Mouse (Mus musculus) testis, adult 2 months (tissue): ENCODE data around the gene Sirt7. TPM values are rescaled to one million over a fixed set of nuclear protein-coding genes. Genes with fewer than 3 reads are reported as not detected.

ENCODE experiments used
- H3K27ac ChIP-seq: fragments of 200-500 bp; 2 replicates; pipeline ENCODE4 v1.5.1; 2012; ENCODE audit warnings: low read depth, low read length; ENCODE audit not compliant: control insufficient read depth, insufficient read depth
- H3K27me3 ChIP-seq: fragments of 200-500 bp; 2 replicates; pipeline ENCODE4 v1.6.1; 2012; ENCODE audit warnings: mild to moderate bottlenecking, low read length, moderate library complexity; ENCODE audit not compliant: control insufficient read depth, insufficient read depth
- H3K36me3 ChIP-seq: fragments of 200-500 bp; 2 replicates; pipeline ENCODE4 v1.6.1; 2012; ENCODE audit warnings: mild to moderate bottlenecking, low read length; ENCODE audit not compliant: control insufficient read depth, insufficient read depth
- H3K4me1 ChIP-seq: fragments of 200-500 bp; 2 replicates; pipeline ENCODE4 v1.6.1; 2012; ENCODE audit warnings: low read length; ENCODE audit not compliant: control insufficient read depth, insufficient read depth
- H3K4me3 ChIP-seq: fragments of 200-500 bp; 2 replicates; pipeline ENCODE4 v1.5.1; 2012; ENCODE audit warnings: low read depth, mild to moderate bottlenecking, low read length, moderate library complexity, mixed read lengths; ENCODE audit not compliant: control insufficient read depth
- CTCF ChIP-seq: fragments of 200-500 bp; IDR thresholded peaks from 2 replicates; pipeline ENCODE4 v1.5.1; 2012; ENCODE audit warnings: low read depth, mild to moderate bottlenecking, inconsistent platforms, low read length, moderate library complexity; ENCODE audit not compliant: control insufficient read depth, insufficient read depth, insufficient replicate concordance
- POLR2A ChIP-seq: fragments of 200-500 bp; IDR thresholded peaks from 2 replicates; pipeline ENCODE4 v1.6.1; 2012; ENCODE audit warnings: low read depth, mild to moderate bottlenecking, inconsistent platforms, low read length, moderate library complexity; ENCODE audit not compliant: control insufficient read depth
- polyA plus RNA-seq: library from polyadenylated mRNA; depleted of rRNA; stranded (reverse); fragments of >200 nt; gene quantifications from 2 replicates; pipeline ENCODE4 v1.2.3, GENCODE M21; 2012

The Sirt7 gene
- polyA plus RNA-seq, 1 experiment = 23.9 TPM

DNA sequence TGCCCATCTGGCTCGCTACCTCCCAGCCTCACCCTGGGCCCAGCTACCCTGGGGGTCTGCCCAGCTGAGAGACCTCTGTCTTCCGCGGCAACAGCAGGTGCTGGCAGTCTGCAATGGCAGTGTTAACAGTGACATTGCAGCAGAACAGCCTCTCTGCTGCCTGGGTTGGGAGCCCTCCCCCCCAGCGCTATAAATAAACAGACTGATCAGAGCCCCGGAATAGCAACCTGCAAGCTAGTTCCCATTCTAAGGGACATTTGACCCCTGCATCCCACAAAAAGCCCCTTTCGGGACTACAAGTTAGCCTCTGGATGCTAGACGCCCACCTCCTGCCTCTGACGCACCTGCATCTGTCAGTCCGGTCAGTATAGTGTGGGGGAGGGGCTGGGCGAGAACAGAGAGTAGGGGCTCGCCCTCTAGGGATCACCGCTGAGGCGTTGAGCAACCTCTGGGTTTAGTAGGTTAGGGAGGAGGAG lies 23.0 kb upstream of the Sirt7 start, which contains the start of gene Myadml2:
TSS of gene Myadml2 (minus strand) at position 158 of the 476 bp plus-strand sequence.
- Histone ChIP-seq H3K36me3 (no peaks in the 10 kb centered on the region), H3K4me1 (peaks cover 14% of the 10 kb centered on the region), H3K4me3 (peak within 1 kb of the TSS; percentile 46), H3K27me3 (0 out of 2 replicates have a peak, but pooled peaks cover 2% of the 10 kb centered on the region), H3K27ac (no peak within 1 kb of the TSS)
- TF ChIP-seq CTCF (no peak), POLR2A (no peak)

DNA sequence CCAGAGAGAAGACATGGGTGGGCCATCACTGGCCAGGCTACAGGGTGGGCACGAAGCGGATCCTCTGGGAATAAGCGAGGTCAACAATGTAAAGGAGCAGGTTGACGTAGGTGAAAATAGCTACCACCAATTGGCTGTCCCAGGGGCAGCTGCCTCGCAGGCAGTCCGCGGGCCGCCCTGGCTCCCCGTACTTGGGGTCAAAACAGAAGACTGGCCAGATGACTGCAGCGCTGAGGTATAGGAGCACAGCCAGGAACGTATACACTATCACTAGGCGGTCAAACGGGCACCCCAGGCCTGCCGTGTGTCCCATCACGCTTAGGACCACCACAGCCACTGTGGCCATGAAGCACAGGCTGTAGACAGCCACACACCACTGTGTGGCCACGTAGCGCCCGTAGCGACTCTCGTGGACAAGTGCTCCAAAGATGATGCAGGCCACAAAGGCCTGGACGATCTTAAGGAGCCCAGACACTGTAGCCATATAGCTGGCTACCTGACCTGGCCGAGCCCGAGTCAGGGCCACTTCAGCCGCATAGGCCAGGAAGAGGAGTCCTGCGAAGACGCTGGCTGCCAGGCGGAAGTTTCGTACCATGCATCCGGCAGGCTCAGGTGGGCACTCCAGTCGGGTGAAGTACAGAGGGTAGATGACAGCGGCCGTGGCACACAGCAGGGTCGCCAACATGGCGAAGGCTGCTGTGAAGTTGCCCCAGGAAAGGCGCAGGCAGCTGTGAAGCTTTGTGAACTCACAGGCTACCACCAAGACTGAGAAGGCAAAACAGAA lies 22.2 kb upstream of the Sirt7 start:
- no peak for TF ChIP-seq POLR2A
- TF ChIP-seq CTCF = no peak
- no peaks in the 10 kb centered on the region for H3K36me3 ChIP-seq
- H3K27ac ChIP-seq = no peak overlapping the region
- peaks cover 17% of the 10 kb centered on the region for H3K4me1 ChIP-seq
- H3K27me3 ChIP-seq = 0 out of 2 replicates have a peak, but pooled peaks cover 2% of the 10 kb centered on the region
- H3K4me3 ChIP-seq = peak overlapping the region; percentile 46

DNA sequence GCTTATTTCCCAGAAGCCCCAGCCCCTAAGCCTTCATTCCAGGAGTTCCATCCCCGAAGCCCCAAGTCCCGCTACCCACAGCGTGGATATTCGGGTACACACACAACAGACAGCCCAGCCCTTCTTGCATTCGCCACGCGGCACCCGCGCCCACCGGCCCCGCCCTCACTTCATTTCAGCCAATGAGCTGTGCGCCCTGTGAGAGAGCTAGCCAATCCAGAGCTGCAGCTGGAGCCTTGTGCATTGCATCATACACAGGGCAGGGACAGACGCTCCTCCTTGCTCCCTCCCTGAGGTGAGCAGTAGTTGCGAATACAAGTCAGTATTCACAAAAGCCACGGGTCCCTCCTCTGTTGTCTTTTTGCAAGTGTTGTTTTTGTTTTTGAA lies 18.6 kb upstream of the Sirt7 start, which contains the start of gene Pycr1:
TSS of gene Pycr1 (minus strand) at position 169 of the 387 bp plus-strand sequence.
- Histone ChIP-seq H3K27ac (no peak within 1 kb of the TSS), H3K4me1 (peaks cover 17% of the 10 kb centered on the region), H3K27me3 (0 out of 2 replicates have a peak, but pooled peaks cover 2% of the 10 kb centered on the region), H3K4me3 (peak within 1 kb of the TSS; percentile 54), H3K36me3 (no peaks in the 10 kb centered on the region)
- no peak for TF ChIP-seq CTCF

DNA sequence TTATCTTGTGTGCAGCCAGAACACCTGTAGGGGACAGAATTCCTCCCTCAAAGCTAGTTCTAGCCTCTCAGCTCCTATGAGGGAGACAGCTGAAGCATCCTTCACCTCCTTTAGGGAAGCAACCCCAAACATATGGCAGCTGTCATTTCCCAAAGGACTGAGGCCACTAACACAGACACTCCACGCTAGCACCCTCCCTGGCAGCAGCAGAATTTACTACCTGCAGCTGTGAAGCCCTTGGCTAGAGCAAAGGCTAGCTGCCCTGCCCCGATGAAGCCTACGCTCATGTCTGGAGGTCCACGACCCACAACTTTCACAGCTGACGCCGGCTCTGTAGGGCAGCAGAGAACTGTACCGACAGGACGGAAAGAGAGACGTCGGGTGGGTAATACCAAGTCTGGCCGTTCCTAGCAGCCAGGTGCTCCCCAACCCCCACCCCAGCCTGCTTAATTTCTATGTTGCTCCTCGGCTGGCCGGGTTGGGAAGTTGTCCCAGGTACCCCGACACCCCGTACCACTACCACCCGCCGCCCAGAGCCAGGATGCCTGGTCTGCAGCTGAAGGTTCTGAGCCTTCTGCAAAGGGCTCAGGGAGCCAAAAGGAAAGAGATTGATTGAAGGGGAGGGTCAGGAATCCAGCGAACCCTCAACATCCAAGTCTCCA lies 18.0 kb upstream of the Sirt7 start:
- no peak for TF ChIP-seq CTCF
- no peak for TF ChIP-seq POLR2A
- peak overlapping the region; percentile 54 for H3K4me3 ChIP-seq
- no peaks in the 10 kb centered on the region for H3K36me3 ChIP-seq
- no peaks in the 10 kb centered on the region for H3K27me3 ChIP-seq
- H3K27ac ChIP-seq = no peak overlapping the region
- peaks cover 14% of the 10 kb centered on the region for H3K4me1 ChIP-seq

DNA sequence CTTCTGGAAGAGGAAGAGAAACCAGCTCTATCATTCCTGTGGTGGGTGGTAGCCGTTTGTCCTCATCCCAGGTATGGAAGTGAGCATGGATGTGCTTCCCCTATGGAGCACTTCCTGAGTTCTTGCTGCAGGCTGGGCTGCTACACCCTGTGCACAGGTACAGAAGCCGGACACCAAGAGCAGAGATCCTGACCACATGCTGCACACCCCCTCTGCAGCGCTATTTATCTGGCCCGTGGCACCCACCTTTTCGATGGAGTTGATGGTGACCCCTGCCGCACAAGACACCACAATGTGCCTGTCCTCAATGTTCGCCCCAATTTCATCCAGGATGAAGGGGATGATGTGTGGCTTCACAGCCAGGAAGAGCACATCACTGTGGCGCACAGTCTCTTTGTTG lies 16.8 kb upstream of the Sirt7 start:
- no peak overlapping the region for H3K4me3 ChIP-seq
- no peaks in the 10 kb centered on the region for H3K36me3 ChIP-seq
- TF ChIP-seq POLR2A = no peak
- TF ChIP-seq CTCF = no peak
- H3K4me1 ChIP-seq = peaks cover 8% of the 10 kb centered on the region
- H3K27me3 ChIP-seq = no peaks in the 10 kb centered on the region
- no peak overlapping the region for H3K27ac ChIP-seq

DNA sequence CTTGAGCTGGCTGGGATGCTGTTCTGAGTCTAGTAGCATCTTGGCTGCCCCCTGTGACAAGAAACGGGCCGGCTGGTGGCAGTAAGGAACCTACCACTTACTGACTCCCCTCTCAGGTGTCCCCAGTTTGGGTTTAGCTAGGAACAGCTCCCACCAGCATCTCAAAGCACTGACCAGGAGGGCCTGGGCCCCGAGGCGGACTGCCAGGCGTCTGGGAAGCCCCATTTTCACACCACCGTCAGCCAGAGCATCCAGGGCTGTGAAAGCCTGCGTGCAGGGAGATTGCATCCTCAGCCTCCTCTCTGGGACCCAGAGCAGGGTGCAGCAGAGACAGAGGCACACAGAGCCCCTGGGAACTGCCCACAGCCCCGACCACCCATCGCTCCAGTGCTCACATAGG lies 16.2 kb upstream of the Sirt7 start:
- H3K36me3 ChIP-seq = no peaks in the 10 kb centered on the region
- no peak overlapping the region for H3K27ac ChIP-seq
- H3K27me3 ChIP-seq = no peaks in the 10 kb centered on the region
- peaks cover 8% of the 10 kb centered on the region for H3K4me1 ChIP-seq
- TF ChIP-seq CTCF = no peak
- TF ChIP-seq POLR2A = no peak
- no peak overlapping the region for H3K4me3 ChIP-seq

DNA sequence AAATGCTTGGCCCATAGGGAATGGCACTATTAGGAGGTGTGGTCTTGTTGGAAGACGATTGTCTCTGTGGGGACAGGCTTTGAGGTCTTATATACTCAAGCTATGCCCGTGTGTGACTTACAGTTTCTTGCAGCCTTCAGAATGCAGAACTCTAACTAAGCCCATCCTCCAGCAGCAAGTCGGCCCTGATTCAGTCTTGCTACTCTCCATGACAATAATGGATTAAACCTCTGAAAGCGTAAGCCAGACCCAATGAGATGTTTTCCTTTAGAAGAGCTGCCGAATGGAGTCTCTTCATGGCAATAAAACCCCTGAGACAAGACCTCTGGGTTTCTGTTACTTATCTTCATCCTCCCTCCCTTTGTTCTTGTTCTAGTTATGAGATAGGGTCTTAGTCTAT lies 9.8 kb upstream of the Sirt7 start:
- H3K4me3 ChIP-seq = no peak overlapping the region
- TF ChIP-seq CTCF (no peak), POLR2A (no peak)
- peaks cover 16% of the 10 kb centered on the region for H3K4me1 ChIP-seq
- no peaks in the 10 kb centered on the region for H3K36me3 ChIP-seq
- no peaks in the 10 kb centered on the region for H3K27me3 ChIP-seq
- no peak overlapping the region for H3K27ac ChIP-seq
